Mouse (Mus musculus) hindbrain, embryonic 14.5 days (tissue): Measurements from ENCODE around the gene Dennd1a. TPM values are rescaled to one million over a fixed set of nuclear protein-coding genes. Genes with fewer than 3 reads are reported as not detected.

Experiments
- ATAC-seq: fragments of 200-750 bp; cut with Nextera tagmentation; 2 replicates; pipeline ENCODE4 v1.8.0; 2017; ENCODE audit warnings: moderate number of reproducible peaks, mild to moderate bottlenecking, moderate TSS enrichment, moderate library complexity; ENCODE audit not compliant: low FRiP score
- DNase-seq: peaks from one replicate; pipeline ENCODE4 v3.0.0-alpha.2; 2015; ENCODE audit warnings: low spot score
- H3K27ac ChIP-seq: fragments of 300-500 bp; sonication (generic); 2 replicates; pipeline ENCODE4 v1.5.1; 2014; ENCODE audit warnings: mild to moderate bottlenecking, moderate library complexity
- H3K27me3 ChIP-seq: fragments of 300-500 bp; sonication (generic); 2 replicates; pipeline ENCODE4 v1.6.1; 2014; ENCODE audit warnings: mild to moderate bottlenecking, low read length, mixed read lengths; ENCODE audit not compliant: control insufficient read depth, insufficient read depth
- H3K36me3 ChIP-seq: fragments of 300-500 bp; sonication (generic); replicated peaks from 2 replicates; pipeline ENCODE4 v1.6.1; 2014; ENCODE audit not compliant: control insufficient read depth, insufficient read depth
- H3K4me1 ChIP-seq: fragments of 300-500 bp; sonication (generic); replicated peaks from 2 replicates; pipeline ENCODE4 v1.6.1; 2014; ENCODE audit warnings: antibody characterized with exemption, low read length, mixed read lengths; ENCODE audit not compliant: control insufficient read depth, insufficient read depth
- H3K4me2 ChIP-seq: fragments of 300-500 bp; sonication (generic); replicated peaks from 2 replicates; pipeline ENCODE4 v1.6.1; 2014; ENCODE audit warnings: mild to moderate bottlenecking, moderate library complexity
- H3K4me3 ChIP-seq: fragments of 300-500 bp; sonication (generic); replicated peaks from 2 replicates; pipeline ENCODE4 v1.5.1; 2014; ENCODE audit warnings: mild to moderate bottlenecking, low read length
- H3K9ac ChIP-seq: fragments of 300-500 bp; sonication (generic); 2 replicates; pipeline ENCODE4 v1.6.1; 2014
- H3K9me3 ChIP-seq: fragments of 300-500 bp; sonication (generic); 2 replicates; pipeline ENCODE4 v1.6.1; 2016; ENCODE audit warnings: low read length; ENCODE audit not compliant: control insufficient read depth
- WGBS: fragments of 180-500 bp; shearing (Covaris S2); extraction: QIAGEN DNeasy Blood & Tissue Kit; methylation state at CpG from one replicate; pipeline ENCODE4 v1.1.7; 2014; 5-methylcytosine and 5-hydroxymethylcytosine counted together
- polyA plus RNA-seq: library from polyadenylated mRNA; unstranded; fragments of >200 nt; fragmentation: Nextera tagmentation; extraction: Ambion mirVana; gene quantifications from 2 replicates; pipeline ENCODE4 v1.2.1, GENCODE M21; 2014

The Dennd1a gene
- polyA plus RNA-seq, 1 experiment from 2014 or later, result 16.7 TPM

DNA sequence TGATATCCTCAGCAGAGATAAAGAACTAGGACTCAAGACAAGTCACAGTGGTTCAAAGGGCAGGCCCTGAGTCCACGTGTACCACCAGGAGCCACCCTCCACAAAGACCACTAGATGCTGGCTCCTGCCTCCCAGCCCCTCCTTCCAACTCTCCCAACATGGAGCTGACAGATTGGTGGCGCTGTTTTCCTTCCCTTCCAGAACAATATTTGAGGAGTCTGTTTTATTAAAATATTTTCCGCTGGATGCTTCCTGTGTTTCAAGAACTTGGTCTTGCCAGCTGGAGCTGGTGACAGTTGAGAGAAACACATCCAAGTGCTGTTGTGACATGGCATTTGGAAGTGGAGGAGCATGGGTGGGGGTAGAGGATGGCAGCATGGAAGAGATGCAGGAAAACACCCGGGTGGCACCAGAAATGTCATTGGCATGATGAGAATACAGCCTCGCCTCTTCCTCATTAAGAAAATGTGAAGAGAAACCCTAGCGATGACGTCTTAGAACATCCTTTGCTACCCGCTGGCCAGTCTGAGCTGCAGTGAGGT lies 472.3 kb downstream of the Dennd1a start:
- Histone ChIP-seq H3K4me3 (no peak overlapping the region), H3K4me2 (no peak overlapping the region), H3K9me3 (no peaks in the 10 kb centered on the region), H3K4me1 (peaks cover 25% of the 10 kb centered on the region), H3K27ac (no peak overlapping the region), H3K27me3 (no peaks in the 10 kb centered on the region), H3K36me3 (0 out of 2 replicates have a peak, but pooled peaks cover 3% of the 10 kb centered on the region), H3K9ac (no peak overlapping the region)
- WGBS, result 85% methylated on average over 8 of the region's 8 CpGs
- DNase-seq (no peak), ATAC-seq (no peak)

DNA sequence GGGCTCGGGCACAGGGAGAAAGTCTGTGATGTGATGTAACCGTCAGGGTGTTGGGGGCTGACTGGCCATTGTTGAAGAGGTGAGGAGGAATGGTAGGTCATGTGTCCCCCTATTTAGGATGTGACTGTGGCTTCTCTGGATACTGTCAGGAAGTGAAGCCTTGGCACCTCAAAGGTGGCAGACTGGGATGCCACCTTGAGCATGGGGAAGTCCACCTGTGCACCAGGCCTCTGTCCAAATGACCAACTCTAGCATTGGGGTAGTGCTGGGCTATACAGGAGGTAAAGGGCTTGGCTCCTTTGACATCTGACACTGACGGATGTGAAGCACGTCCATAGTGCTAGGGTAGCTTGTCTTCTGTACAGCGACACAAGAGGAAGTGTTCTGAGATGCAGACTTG lies 474.8 kb downstream of the Dennd1a start:
- no peak for DNase-seq
- Histone ChIP-seq H3K27me3 (no peaks in the 10 kb centered on the region), H3K9ac (no peak overlapping the region), H3K4me1 (0 out of 2 replicates have a peak, but pooled peaks cover 3% of the 10 kb centered on the region), H3K36me3 (0 out of 2 replicates have a peak, but pooled peaks cover 3% of the 10 kb centered on the region), H3K27ac (no peak overlapping the region), H3K9me3 (no peaks in the 10 kb centered on the region), H3K4me3 (no peak overlapping the region), H3K4me2 (no peak overlapping the region)
- WGBS, result 89% methylated on average over 5 of the region's 5 CpGs
- no peak for ATAC-seq

DNA sequence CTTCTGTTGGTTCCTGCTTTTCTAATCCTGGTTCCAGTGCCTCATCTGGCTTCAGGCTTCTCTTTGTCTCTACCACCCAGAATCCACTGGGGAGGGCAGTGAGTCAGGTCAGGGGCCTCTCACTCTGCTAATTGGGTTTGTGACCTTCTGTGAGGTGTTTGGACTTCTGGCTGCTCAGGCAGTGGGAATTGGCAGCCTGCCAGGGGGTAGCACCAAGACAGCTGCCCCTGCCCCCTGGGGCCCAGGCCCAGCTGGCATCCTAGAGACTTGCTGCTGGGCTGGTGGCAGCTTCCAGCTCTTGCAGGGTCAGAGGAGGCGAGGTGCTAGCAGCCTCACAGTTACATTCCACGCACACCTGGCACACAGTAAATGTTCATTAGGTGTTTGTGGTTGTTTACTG lies 475.5 kb downstream of the Dennd1a start:
- Histone ChIP-seq H3K36me3 (0 out of 2 replicates have a peak, but pooled peaks cover 2% of the 10 kb centered on the region), H3K4me3 (no peak overlapping the region), H3K9ac (no peak overlapping the region), H3K4me1 (0 out of 2 replicates have a peak, but pooled peaks cover 3% of the 10 kb centered on the region), H3K9me3 (no peaks in the 10 kb centered on the region), H3K27ac (0 out of 2 replicates have a peak overlapping the region, but pooled peaks have one; percentile 7), H3K4me2 (no peak overlapping the region), H3K27me3 (no peaks in the 10 kb centered on the region)
- 62% methylated on average over 2 of the region's 2 CpGs for WGBS
- DNase-seq (no peak), ATAC-seq (no peak)

DNA sequence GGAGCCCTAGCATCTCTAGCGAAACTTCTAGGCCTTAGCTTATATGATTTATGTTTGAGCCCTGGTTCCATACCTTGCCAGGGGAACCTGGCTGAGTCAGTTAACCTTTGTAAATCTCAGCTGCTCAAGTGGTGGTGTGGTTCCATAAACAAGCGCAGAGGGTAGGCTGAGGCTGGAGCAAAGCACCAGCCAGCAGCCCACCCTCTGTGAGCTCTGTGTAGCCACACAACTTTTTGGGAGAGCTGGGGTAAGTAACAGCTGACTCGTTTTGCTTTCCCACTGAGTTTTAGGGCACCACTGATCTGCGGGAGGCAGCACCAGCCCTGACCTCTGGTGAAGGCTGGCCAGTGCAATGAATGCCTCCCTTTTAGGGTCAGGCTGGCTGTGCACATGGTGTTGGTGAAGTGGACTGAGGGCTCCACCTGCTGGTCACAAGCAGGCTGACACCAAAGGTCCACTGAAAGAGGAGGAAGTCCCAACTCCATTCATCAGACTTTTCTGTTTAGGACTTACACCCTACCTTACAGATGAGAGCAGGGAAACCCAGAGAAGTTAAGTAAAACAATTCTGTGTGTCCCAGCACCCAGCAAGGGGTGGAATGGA lies 484.5 kb downstream of the Dennd1a start:
- Histone ChIP-seq H3K9me3 (no peaks in the 10 kb centered on the region), H3K9ac (no peak overlapping the region), H3K4me3 (no peak overlapping the region), H3K27me3 (no peaks in the 10 kb centered on the region), H3K4me2 (no peak overlapping the region), H3K36me3 (peaks cover 14% of the 10 kb centered on the region), H3K27ac (no peak overlapping the region), H3K4me1 (no peaks in the 10 kb centered on the region)
- DNase-seq (peak; percentile 79), ATAC-seq (peak; percentile 68)
- WGBS, result 46% methylated on average over 4 of the region's 4 CpGs

DNA sequence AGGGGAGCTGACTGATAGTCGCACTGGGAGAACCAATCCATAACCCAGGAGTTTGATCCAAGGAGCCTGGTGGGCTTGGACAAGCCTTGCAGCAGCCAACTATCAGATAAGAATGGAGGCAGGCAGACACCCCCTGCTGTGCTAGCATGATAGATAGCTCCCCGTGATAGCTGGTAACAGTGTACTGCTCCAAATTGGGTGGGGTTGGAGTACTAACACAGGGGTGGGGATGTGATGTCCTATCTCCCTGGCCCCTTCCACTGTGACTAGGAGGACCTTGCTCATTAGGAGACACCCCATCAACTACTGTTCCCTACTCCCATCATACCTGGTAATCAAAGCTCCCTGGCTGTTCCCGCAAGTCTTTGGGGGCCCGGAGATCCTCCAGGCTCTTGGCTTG lies 485.5 kb downstream of the Dennd1a start:
- H3K4me3 ChIP-seq, result no peak overlapping the region
- no peaks in the 10 kb centered on the region for H3K9me3 ChIP-seq
- no peak overlapping the region for H3K9ac ChIP-seq
- no peaks in the 10 kb centered on the region for H3K4me1 ChIP-seq
- no peak overlapping the region for H3K27ac ChIP-seq
- peaks cover 20% of the 10 kb centered on the region for H3K36me3 ChIP-seq
- no peaks in the 10 kb centered on the region for H3K27me3 ChIP-seq
- 82% methylated on average over 4 of the region's 4 CpGs for WGBS
- ATAC-seq, result no peak
- DNase-seq, result no peak
- no peak overlapping the region for H3K4me2 ChIP-seq

DNA sequence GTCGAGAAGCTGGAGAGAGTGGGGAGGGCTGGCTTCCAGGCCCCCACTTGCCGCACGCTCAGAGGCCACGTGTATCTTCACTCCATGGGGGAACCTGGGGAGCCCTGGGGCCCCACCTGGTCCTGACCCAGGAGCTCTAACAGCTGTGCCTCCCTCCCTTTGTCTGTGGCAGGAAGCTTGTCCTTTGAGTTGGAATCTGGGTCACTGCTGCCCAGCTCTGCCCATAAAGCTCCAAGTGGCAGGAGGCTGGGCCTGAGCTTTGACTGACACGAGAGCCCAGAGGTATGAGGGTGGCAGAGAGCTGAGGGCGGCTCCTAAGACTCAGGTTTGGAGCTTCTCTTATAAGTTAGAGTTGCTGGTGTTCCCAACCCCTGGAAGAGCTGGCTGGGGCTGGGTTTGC lies 488.1 kb downstream of the Dennd1a start:
- no peak overlapping the region for H3K4me2 ChIP-seq
- H3K9ac ChIP-seq, result no peak overlapping the region

DNA sequence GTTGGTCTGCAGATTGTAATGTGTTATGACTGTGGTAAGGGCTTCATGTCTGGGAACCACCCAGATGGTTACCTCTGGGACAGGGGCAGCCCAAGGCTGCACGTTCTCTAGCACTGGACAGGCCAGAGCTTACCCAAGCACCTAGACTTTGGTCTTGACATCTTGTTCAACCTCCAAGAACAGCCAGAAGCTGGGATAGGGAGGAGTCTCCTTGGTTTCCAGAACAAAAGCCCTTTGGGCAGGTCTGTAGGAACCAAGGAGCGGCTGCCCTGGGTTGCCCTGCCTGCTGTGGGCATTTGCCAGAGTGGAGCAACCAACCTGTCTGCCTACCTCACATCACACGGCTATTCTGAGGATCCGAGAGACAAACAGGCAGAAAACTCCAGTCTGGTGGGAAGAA lies 490.1 kb downstream of the Dennd1a start:
- no peak overlapping the region for H3K4me2 ChIP-seq
- no peaks in the 10 kb centered on the region for H3K4me1 ChIP-seq
- H3K27ac ChIP-seq, result no peak overlapping the region
- H3K27me3 ChIP-seq, result peaks cover 5% of the 10 kb centered on the region
- no peaks in the 10 kb centered on the region for H3K9me3 ChIP-seq
- ATAC-seq (no peak), DNase-seq (no peak)
- 95% methylated on average over 4 of the region's 4 CpGs for WGBS
- H3K4me3 ChIP-seq, result no peak overlapping the region
- H3K36me3 ChIP-seq, result peaks cover 12% of the 10 kb centered on the region; the same call in 1 of the 2 replicates
- no peak overlapping the region for H3K9ac ChIP-seq

More for the DNA sequence above, 488.1 kb downstream of the Dennd1a start:
- Histone ChIP-seq H3K4me1 (no peaks in the 10 kb centered on the region), H3K4me3 (no peak overlapping the region), H3K27me3 (no peaks in the 10 kb centered on the region), H3K36me3 (peaks cover 12% of the 10 kb centered on the region; the same call in 1 of the 2 replicates), H3K9me3 (no peaks in the 10 kb centered on the region), H3K27ac (no peak overlapping the region)
- ATAC-seq (no peak), DNase-seq (no peak)
- 71% methylated on average over 6 of the region's 6 CpGs for WGBS

DNA sequence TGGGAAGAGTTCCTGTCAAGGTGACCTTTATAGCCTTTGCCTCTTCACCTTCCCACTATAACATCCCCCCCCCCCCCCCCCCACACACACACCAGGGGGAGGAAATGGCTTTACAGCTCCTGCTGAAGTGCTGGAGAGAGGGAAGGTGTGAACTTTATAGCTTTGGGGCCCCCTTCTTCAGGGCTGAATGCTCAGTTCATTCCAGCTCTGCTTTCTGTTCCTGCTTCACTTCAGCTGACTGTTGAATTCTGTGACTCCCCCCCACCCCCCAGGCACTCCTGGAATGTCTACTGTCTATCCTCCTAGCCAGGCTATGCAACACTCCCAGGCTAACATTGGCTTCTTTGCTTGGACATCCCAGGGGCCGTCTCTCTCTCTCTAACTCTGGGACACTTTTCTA lies 491.2 kb downstream of the Dennd1a start:
- H3K9ac ChIP-seq, result no peak overlapping the region
- 79% methylated on average over 1 of the region's 1 CpGs for WGBS
- H3K4me3 ChIP-seq, result no peak overlapping the region
- H3K4me1 ChIP-seq, result no peaks in the 10 kb centered on the region
- ATAC-seq (no peak), DNase-seq (no peak)
- H3K9me3 ChIP-seq, result no peaks in the 10 kb centered on the region
- H3K4me2 ChIP-seq, result no peak overlapping the region
- no peak overlapping the region for H3K27ac ChIP-seq
- peaks cover 5% of the 10 kb centered on the region for H3K27me3 ChIP-seq
- peaks cover 12% of the 10 kb centered on the region; the same call in 1 of the 2 replicates for H3K36me3 ChIP-seq

DNA sequence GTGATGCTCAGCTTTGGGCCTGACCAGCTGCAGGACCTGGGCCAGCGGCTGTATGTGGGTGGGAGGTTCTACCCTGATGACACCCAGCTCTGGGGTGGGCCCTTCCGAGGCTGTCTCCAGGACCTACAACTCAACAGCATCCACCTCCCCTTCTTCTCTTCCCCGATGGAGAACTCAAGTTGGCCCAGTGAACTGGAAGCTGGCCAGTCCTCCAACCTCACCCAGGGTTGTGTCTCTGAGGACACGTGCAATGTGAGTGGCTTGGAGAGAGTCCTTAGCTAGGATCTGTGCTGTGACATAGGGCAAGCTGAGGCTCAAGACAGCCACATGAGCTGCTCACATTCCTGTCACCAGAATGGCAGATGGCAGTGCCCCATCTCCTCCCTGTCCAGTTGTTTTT lies 495.9 kb downstream of the Dennd1a start:
- WGBS, result 97% methylated on average over 4 of the region's 4 CpGs
- peaks cover 4% of the 10 kb centered on the region; the same call in 1 of the 2 replicates for H3K4me1 ChIP-seq
- no peak for DNase-seq

More for the DNA sequence above, 495.9 kb downstream of the Dennd1a start:
- no peak for ATAC-seq
- H3K9ac ChIP-seq, result no peak overlapping the region
- H3K36me3 ChIP-seq, result no peaks in the 10 kb centered on the region
- peaks cover 5% of the 10 kb centered on the region for H3K27me3 ChIP-seq
- no peak overlapping the region for H3K4me3 ChIP-seq
- no peak overlapping the region for H3K27ac ChIP-seq
- no peak overlapping the region for H3K4me2 ChIP-seq
- no peaks in the 10 kb centered on the region for H3K9me3 ChIP-seq
